8 mouse cellular contexts compared by ENCODE assay signal in genomic region chr2:63702333-63703096, GRCm38 (mm10).
A peak's percentile ranks its signal among the peaks of the same experiment; 100 is the strongest.
DNase-seq lines count a peak whose midpoint lies in the region; ATAC-seq and TF ChIP-seq lines count a peak whose summit lies in the region.

No protein-coding gene starts in this region.

- peak overlapping the region; percentile 46 for H3K4me3 ChIP-seq in forebrain, embryonic 16.5 days (replicated peaks; ENCODE audit: low read length)
- peak overlapping the region; percentile 40 for H3K4me3 ChIP-seq in hindbrain, embryonic 13.5 days
- peak overlapping the region; percentile 25; the same call in 1 of the 2 replicates for H3K4me3 ChIP-seq in lung, postnatal 0 days (ENCODE audit: low read depth, low read length)
- H3K4me3 ChIP-seq in thymus, adult 2 months (ENCODE audit: control insufficient read depth, insufficient read depth, low read length) = no peak overlapping the region

- no peak for TF ChIP-seq POLR2A in thymus, adult 2 months (IDR thresholded peaks at IDR 0.05; ENCODE audit: control insufficient read depth, extremely low read depth, insufficient read depth, low read length, poor library complexity)

- no peaks in the 10 kb centered on the region; the same call in 1 of the 2 replicates for H3K27me3 ChIP-seq in forebrain, embryonic 16.5 days (replicated peaks; ENCODE audit: control insufficient read depth, insufficient read depth, low read length)
- H3K27me3 ChIP-seq in hindbrain, embryonic 13.5 days = no peaks in the 10 kb centered on the region
- H3K27me3 ChIP-seq in lung, postnatal 0 days (replicated peaks; ENCODE audit: insufficient read depth, low read length) = no peaks in the 10 kb centered on the region
- H3K27me3 ChIP-seq in thymus, adult 2 months (ENCODE audit: control insufficient read depth, insufficient read depth, low read length) = no peaks in the 10 kb centered on the region

- peak overlapping the region; percentile 81 for H3K4me2 ChIP-seq in forebrain, embryonic 16.5 days (ENCODE audit: low read length)
- H3K4me2 ChIP-seq in hindbrain, embryonic 13.5 days = peak overlapping the region; percentile 64
- H3K4me2 ChIP-seq in lung, postnatal 0 days (replicated peaks; ENCODE audit: low read depth, low read length) = peak overlapping the region; percentile 66

- peak; percentile 32 for DNase-seq in 3134 (ENCODE audit: extremely low read depth, insufficient read length, low spot score)
- DNase-seq in adrenal gland, postnatal 25 days = peak; percentile 41
- DNase-seq in layer of hippocampus, postnatal 25 days (ENCODE audit: extremely low spot score in 1 of 2, low spot score in 1 of 2) = peak; percentile 9 to 10
- DNase-seq in lung, postnatal 0 days (ENCODE audit: low spot score) = peak; percentile 40
- DNase-seq in right cerebral cortex, adult 2 months (ENCODE audit: low spot score in 2 of 2) = peak; percentile 20 to 29
- no peak for DNase-seq in thymus, adult 2 months

- H3K9ac ChIP-seq in forebrain, embryonic 16.5 days (replicated peaks; ENCODE audit: low read depth, low read length) = peak overlapping the region; percentile 72
- H3K9ac ChIP-seq in hindbrain, embryonic 13.5 days = peak overlapping the region; percentile 72
- no peak overlapping the region for H3K9ac ChIP-seq in lung, postnatal 0 days (replicated peaks; ENCODE audit: low read depth)

- no peak overlapping the region; the same call in 1 of the 2 replicates for H3K27ac ChIP-seq in forebrain, embryonic 16.5 days (ENCODE audit: low read length)
- peak overlapping the region; percentile 81 for H3K27ac ChIP-seq in hindbrain, embryonic 13.5 days
- no peak overlapping the region for H3K27ac ChIP-seq in lung, postnatal 0 days (ENCODE audit: low read length)
- H3K27ac ChIP-seq in thymus, adult 2 months (ENCODE audit: control insufficient read depth, insufficient read depth, low read length) = no peak overlapping the region

- H3K36me3 ChIP-seq in forebrain, embryonic 16.5 days (ENCODE audit: control insufficient read depth, insufficient read depth) = no peaks in the 10 kb centered on the region
- H3K36me3 ChIP-seq in hindbrain, embryonic 13.5 days = no peaks in the 10 kb centered on the region
- H3K36me3 ChIP-seq in lung, postnatal 0 days (ENCODE audit: insufficient read depth, low read length) = no peaks in the 10 kb centered on the region
- no peaks in the 10 kb centered on the region for H3K36me3 ChIP-seq in thymus, adult 2 months (ENCODE audit: control insufficient read depth, insufficient read depth, low read length)

- peak; percentile 93 for ATAC-seq in forebrain, embryonic 16.5 days
- peak; percentile 95 for ATAC-seq in hindbrain, embryonic 13.5 days (ENCODE audit: low FRiP score)
- ATAC-seq in lung, postnatal 0 days = peak; percentile 74

- TF ChIP-seq EP300 in lung, postnatal 0 days (IDR thresholded peaks at IDR 0.05) = no peak

- peaks cover 11% of the 10 kb centered on the region for H3K4me1 ChIP-seq in forebrain, embryonic 16.5 days (replicated peaks; ENCODE audit: control insufficient read depth, insufficient read depth, low read length)
- peaks cover 15% of the 10 kb centered on the region for H3K4me1 ChIP-seq in hindbrain, embryonic 13.5 days (replicated peaks)
- H3K4me1 ChIP-seq in lung, postnatal 0 days (ENCODE audit: insufficient read depth, low read depth, low read length) = peaks cover 5% of the 10 kb centered on the region; the same call in 1 of the 2 replicates
- no peaks in the 10 kb centered on the region for H3K4me1 ChIP-seq in thymus, adult 2 months (replicated peaks; ENCODE audit: control insufficient read depth, insufficient read depth, low read length)

- 1% methylated on average over 21 of the region's 22 CpGs for WGBS in forebrain, embryonic 16.5 days
- 0% methylated on average over 22 of the region's 22 CpGs for WGBS in hindbrain, embryonic 13.5 days
- WGBS in lung, postnatal 0 days = 3% methylated on average over 22 of the region's 22 CpGs
- 4% methylated on average over 22 of the region's 22 CpGs for WGBS in thymus, adult 2 months

- TF ChIP-seq CTCF in lung, postnatal 0 days (IDR thresholded peaks at IDR 0.05) = no peak
- TF ChIP-seq CTCF in thymus, adult 2 months (IDR thresholded peaks at IDR 0.05; ENCODE audit: borderline replicate concordance, control insufficient read depth, extremely low read depth, insufficient read depth, low read length, poor library complexity) = no peak

- no peaks in the 10 kb centered on the region for H3K9me3 ChIP-seq in forebrain, embryonic 16.5 days (ENCODE audit: control insufficient read depth, low read length)
- no peaks in the 10 kb centered on the region for H3K9me3 ChIP-seq in hindbrain, embryonic 13.5 days
- no peaks in the 10 kb centered on the region for H3K9me3 ChIP-seq in lung, postnatal 0 days (ENCODE audit: low read length)
